Mouse (Mus musculus): ENCODE data around the gene Chst1. TPM values are rescaled to one million over a fixed set of nuclear protein-coding genes. Genes with fewer than 3 reads are reported as not detected.

Gene Chst1
- polyA plus RNA-seq, 1 experiment from 2014 or later = 8.9 TPM

GRCm38 (mm10) chr2:92607592-92607991 is 8.1 kb downstream of the Chst1 start:
- Histone ChIP-seq H3K4me2 (replicated peaks; ENCODE audit: low read depth, low read length) (no peak overlapping the region), H3K27ac (ENCODE audit: low read length) (no peak overlapping the region), H3K4me1 (ENCODE audit: insufficient read depth, low read length) (peaks cover 18% of the 10 kb centered on the region), H3K4me3 (ENCODE audit: low read length) (no peak overlapping the region), H3K9ac (replicated peaks; ENCODE audit: low read length) (no peak overlapping the region), H3K9me3 (ENCODE audit: low read length) (no peaks in the 10 kb centered on the region), H3K36me3 (ENCODE audit: insufficient read depth, low read length) (no peaks in the 10 kb centered on the region), H3K27me3 (ENCODE audit: insufficient read depth, low read length) (no peaks in the 10 kb centered on the region)
- ATAC-seq (ENCODE audit: low FRiP score, low TSS enrichment) = no peak
- 80% methylated on average over 3 of the region's 3 CpGs for WGBS

DNA sequence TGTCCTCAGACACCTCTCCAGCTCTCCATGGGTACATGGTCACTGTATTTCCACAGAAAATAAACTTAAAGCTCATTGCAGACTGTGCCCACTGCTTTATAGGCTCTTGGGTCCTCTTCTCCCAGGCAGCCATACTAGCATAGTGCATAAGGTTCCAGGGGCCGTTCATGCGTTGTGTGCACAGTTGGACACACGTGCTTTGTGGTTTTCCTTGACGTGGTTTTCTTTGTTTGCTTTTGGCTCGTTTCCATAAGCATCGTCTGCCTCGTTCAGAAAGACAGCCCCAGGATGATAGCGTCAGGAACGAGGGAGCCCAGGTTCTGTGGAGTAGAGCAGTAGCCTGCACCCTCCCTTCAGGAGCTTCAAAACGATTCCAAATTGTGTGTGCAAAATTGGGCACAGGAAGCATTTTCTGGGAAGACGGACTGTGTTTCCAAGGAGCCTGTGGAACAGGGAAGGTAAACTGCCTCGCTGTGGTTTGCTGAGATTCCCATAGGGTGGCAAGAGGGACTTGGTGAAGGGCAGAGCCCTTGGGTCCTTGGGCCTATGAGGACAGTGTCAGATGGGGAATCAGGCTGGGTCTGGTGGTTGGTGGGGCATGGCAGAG is 8.6 kb downstream of the Chst1 start:
- no peak overlapping the region for H3K9ac ChIP-seq (replicated peaks; ENCODE audit: low read length)
- H3K4me2 ChIP-seq (replicated peaks; ENCODE audit: low read depth, low read length) = no peak overlapping the region
- H3K4me1 ChIP-seq (ENCODE audit: insufficient read depth, low read length) = peaks cover 14% of the 10 kb centered on the region
- no peak overlapping the region for H3K27ac ChIP-seq (ENCODE audit: low read length)
- H3K27me3 ChIP-seq (ENCODE audit: insufficient read depth, low read length) = no peaks in the 10 kb centered on the region
- H3K36me3 ChIP-seq (ENCODE audit: insufficient read depth, low read length) = no peaks in the 10 kb centered on the region
- WGBS = 65% methylated on average over 12 of the region's 12 CpGs
- H3K4me3 ChIP-seq (ENCODE audit: low read length) = no peak overlapping the region
- no peak for ATAC-seq (ENCODE audit: low FRiP score, low TSS enrichment)
- H3K9me3 ChIP-seq (ENCODE audit: low read length) = no peaks in the 10 kb centered on the region

DNA sequence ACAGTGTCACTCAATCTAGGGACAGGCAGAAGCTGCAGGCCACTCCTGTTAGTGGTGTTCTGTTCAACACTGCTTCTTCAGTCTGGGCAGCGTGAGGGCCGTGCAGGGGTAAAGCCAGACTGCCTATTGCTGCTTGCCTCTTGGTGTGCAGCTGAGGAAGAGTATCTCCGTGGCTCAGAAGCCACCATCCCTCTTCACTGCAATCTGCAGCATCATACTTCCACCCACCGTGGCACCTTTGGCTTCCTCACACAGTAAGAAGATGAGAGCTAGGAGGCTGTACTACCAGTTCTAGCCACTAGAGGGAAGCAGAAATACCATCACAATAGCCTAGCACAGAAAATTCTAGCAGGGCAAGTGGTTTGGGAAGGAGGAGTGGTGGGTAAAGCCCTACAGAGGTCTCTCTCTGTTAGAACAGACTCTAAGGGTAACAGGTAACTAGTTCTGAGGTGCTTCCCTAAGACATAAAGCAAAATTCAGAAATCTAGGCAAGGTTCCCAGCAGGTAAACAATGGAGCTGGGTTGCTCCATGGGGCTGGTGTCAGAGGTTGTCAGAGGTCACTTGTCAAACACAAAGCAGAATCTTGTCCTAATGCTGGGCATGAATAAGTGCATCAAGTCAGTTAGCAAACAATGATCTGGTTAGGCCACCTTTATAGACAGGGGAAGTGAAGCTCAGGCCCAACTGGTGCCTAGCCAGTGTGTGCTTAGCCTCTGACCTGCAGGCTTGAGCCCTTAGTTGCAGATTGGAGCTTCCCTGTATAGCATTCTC is 9.5 kb downstream of the Chst1 start:
- no peak overlapping the region for H3K4me3 ChIP-seq (ENCODE audit: low read length)
- no peak overlapping the region for H3K9ac ChIP-seq (replicated peaks; ENCODE audit: low read length)
- peaks cover 5% of the 10 kb centered on the region for H3K4me1 ChIP-seq (ENCODE audit: insufficient read depth, low read length)
- H3K36me3 ChIP-seq (ENCODE audit: insufficient read depth, low read length) = no peaks in the 10 kb centered on the region
- no peak overlapping the region for H3K4me2 ChIP-seq (replicated peaks; ENCODE audit: low read depth, low read length)
- H3K27ac ChIP-seq (ENCODE audit: low read length) = no peak overlapping the region
- H3K27me3 ChIP-seq (ENCODE audit: insufficient read depth, low read length) = no peaks in the 10 kb centered on the region
- 60% methylated on average over 4 of the region's 4 CpGs for WGBS
- ATAC-seq (ENCODE audit: low FRiP score, low TSS enrichment) = no peak
- no peaks in the 10 kb centered on the region for H3K9me3 ChIP-seq (ENCODE audit: low read length)

DNA sequence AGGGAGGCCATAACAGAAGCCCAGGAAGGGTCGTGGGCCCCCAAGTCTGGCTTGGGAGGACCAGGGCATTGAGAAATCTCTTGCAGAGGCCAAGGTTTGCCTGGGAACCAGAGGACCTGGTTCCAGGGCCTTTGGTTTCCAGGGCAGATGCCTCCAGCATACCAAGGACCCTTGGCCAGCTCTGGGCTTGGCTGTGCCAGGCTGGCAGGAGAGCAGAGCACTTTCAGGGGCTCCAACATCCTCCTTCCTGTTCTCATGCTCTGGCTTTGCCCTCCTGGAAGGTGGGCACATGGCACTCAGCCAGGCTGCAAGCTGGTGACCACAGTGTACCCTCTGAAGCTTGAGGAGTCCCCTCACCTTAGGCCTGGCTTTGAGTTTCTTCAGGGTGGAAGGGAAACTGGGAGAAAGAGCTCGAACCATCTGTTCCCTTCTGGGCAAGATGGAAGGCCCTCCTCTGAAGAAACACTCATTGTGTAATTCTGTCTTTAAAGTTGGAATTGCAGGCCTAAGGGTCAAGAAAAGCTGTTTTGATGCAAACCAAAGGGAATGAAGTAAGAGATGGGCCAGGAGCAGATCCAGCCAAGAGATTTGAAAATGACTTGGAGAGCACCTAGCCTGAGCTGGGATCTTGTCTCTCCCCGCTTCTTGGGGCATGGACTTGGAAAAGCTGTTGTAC is 10.3 kb downstream of the Chst1 start:
- Histone ChIP-seq H3K9me3 (ENCODE audit: low read length) (no peaks in the 10 kb centered on the region), H3K36me3 (ENCODE audit: insufficient read depth, low read length) (no peaks in the 10 kb centered on the region), H3K4me1 (ENCODE audit: insufficient read depth, low read length) (no peaks in the 10 kb centered on the region)

DNA sequence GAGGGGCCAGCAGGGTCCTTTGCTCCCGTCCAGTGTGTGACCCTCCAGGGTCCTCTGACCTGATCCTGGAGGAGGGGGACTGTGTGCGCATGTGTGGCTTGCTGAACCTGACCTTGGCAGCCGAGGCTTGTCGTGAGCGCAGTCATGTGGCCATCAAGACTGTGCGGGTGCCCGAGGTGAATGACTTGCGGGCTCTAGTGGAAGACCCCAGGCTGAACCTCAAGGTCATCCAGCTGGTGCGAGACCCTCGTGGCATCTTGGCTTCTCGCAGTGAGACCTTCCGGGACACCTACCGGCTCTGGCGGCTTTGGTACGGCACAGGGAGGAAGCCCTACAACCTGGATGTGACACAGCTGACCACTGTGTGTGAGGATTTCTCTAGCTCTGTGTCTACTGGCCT is 14.1 kb downstream of the Chst1 start:
- Histone ChIP-seq H3K27me3 (ENCODE audit: insufficient read depth, low read length) (no peaks in the 10 kb centered on the region), H3K4me3 (ENCODE audit: low read length) (no peak overlapping the region), H3K9ac (replicated peaks; ENCODE audit: low read length) (no peak overlapping the region), H3K36me3 (ENCODE audit: insufficient read depth, low read length) (no peaks in the 10 kb centered on the region), H3K9me3 (ENCODE audit: low read length) (no peaks in the 10 kb centered on the region), H3K4me1 (ENCODE audit: insufficient read depth, low read length) (no peaks in the 10 kb centered on the region), H3K4me2 (replicated peaks; ENCODE audit: low read depth, low read length) (no peak overlapping the region), H3K27ac (ENCODE audit: low read length) (no peak overlapping the region)
- 91% methylated on average over 15 of the region's 15 CpGs for WGBS
- no peak for ATAC-seq (ENCODE audit: low FRiP score, low TSS enrichment)

More for the DNA sequence above, 10.3 kb downstream of the Chst1 start:
- ATAC-seq (ENCODE audit: low FRiP score, low TSS enrichment) = no peak
- Histone ChIP-seq H3K27ac (ENCODE audit: low read length) (no peak overlapping the region), H3K9ac (replicated peaks; ENCODE audit: low read length) (no peak overlapping the region), H3K4me2 (replicated peaks; ENCODE audit: low read depth, low read length) (no peak overlapping the region), H3K4me3 (ENCODE audit: low read length) (no peak overlapping the region), H3K27me3 (ENCODE audit: insufficient read depth, low read length) (no peaks in the 10 kb centered on the region)
- WGBS = 86% methylated on average over 3 of the region's 3 CpGs

DNA sequence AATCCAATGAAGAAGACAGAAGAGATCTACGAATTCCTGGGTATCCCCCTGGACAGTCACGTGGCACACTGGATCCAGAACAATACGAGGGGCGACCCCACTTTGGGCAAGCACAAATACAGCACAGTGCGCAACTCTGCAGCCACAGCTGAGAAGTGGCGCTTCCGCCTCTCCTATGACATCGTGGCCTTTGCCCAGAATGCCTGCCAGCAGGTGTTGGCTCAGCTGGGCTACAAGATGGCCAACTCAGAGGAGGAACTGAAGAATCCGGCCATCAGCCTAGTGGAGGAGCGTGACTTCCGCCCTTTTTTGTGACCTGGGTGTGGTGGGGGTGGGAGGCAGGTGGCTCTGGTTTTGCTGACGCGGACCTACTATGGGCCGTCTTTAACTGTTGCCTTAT is 14.6 kb downstream of the Chst1 start:
- Histone ChIP-seq H3K9me3 (ENCODE audit: low read length) (no peaks in the 10 kb centered on the region), H3K4me3 (ENCODE audit: low read length) (no peak overlapping the region), H3K27me3 (ENCODE audit: insufficient read depth, low read length) (no peaks in the 10 kb centered on the region), H3K36me3 (ENCODE audit: insufficient read depth, low read length) (no peaks in the 10 kb centered on the region), H3K27ac (ENCODE audit: low read length) (no peak overlapping the region), H3K4me2 (replicated peaks; ENCODE audit: low read depth, low read length) (no peak overlapping the region), H3K9ac (replicated peaks; ENCODE audit: low read length) (no peak overlapping the region), H3K4me1 (ENCODE audit: insufficient read depth, low read length) (no peaks in the 10 kb centered on the region)
- no peak for ATAC-seq (ENCODE audit: low FRiP score, low TSS enrichment)
- 94% methylated on average over 14 of the region's 14 CpGs for WGBS

DNA sequence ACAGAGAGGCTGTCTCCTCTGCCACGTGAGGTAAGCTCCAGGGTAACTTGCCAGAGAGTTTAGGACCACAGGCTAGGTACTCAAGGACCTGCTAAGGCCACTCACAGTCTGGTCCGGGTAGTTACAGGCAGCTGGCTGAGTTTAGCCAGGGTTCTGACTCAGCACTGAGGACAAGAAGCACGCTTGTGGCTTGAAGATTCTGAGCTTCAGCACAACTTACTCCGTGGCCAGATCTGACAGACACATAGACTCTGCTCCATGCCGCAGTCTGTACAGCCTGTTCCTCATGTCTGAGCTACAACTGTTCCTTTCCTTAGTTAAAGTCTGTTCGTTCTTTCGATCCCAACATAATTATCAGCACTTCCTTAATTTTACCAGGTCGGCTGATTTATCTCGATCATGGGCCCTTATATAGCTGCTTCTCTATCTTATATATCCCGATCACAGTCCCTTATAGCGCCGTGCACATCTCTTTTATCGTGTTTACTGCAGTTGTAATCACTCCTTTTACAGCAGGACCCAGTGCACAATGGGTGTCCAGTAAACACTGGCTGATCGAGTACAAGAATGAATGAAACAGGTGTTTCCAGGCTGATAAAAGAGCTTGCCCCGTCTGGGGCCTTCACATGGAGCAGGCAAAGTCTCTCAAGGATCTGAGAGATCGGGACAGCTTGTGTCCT is 17.7 kb downstream of the Chst1 start:
- ATAC-seq (ENCODE audit: low FRiP score, low TSS enrichment) = no peak

DNA sequence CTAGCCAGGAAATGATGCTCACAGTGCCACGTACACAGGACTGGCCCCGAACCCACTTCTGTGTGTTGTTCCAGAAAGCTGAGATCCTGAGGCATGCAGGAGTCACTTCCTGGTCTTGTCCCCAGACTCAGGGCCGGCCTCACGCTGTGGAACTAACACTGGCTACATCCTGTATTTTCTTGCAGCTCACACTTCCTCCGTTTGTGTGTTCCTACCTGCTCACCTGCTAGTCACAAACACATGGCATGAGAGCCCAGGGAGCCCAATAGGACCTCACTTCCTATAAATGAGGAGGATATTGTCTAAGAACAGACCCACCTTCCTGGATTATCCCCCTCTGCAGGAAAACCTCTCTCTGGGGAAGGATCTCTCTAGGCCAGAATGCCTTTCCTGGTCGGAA is 18.5 kb downstream of the Chst1 start:
- WGBS = 58% methylated on average over 6 of the region's 6 CpGs

More for the DNA sequence above, 17.7 kb downstream of the Chst1 start:
- Histone ChIP-seq H3K27me3 (ENCODE audit: insufficient read depth, low read length) (no peaks in the 10 kb centered on the region), H3K9ac (replicated peaks; ENCODE audit: low read length) (no peak overlapping the region), H3K36me3 (ENCODE audit: insufficient read depth, low read length) (no peaks in the 10 kb centered on the region), H3K4me2 (replicated peaks; ENCODE audit: low read depth, low read length) (no peak overlapping the region), H3K27ac (ENCODE audit: low read length) (no peak overlapping the region), H3K4me1 (ENCODE audit: insufficient read depth, low read length) (no peaks in the 10 kb centered on the region), H3K9me3 (ENCODE audit: low read length) (peaks cover 2% of the 10 kb centered on the region; the same call in 1 of the 2 replicates), H3K4me3 (ENCODE audit: low read length) (no peak overlapping the region)
- WGBS = 80% methylated on average over 16 of the region's 16 CpGs

GRCm38 (mm10) chr2:92627633-92628032 is 28.1 kb downstream of the Chst1 start:
- ATAC-seq (ENCODE audit: low FRiP score, low TSS enrichment) = no peak
- Histone ChIP-seq H3K9me3 (ENCODE audit: low read length) (no peaks in the 10 kb centered on the region), H3K4me3 (ENCODE audit: low read length) (no peak overlapping the region), H3K36me3 (ENCODE audit: insufficient read depth, low read length) (no peaks in the 10 kb centered on the region), H3K4me2 (replicated peaks; ENCODE audit: low read depth, low read length) (no peak overlapping the region), H3K9ac (replicated peaks; ENCODE audit: low read length) (no peak overlapping the region), H3K27me3 (ENCODE audit: insufficient read depth, low read length) (no peaks in the 10 kb centered on the region), H3K4me1 (ENCODE audit: insufficient read depth, low read length) (no peaks in the 10 kb centered on the region), H3K27ac (ENCODE audit: low read length) (no peak overlapping the region)
- WGBS = 54% methylated on average over 2 of the region's 2 CpGs

More for the DNA sequence above, 18.5 kb downstream of the Chst1 start:
- Histone ChIP-seq H3K4me3 (ENCODE audit: low read length) (no peak overlapping the region), H3K36me3 (ENCODE audit: insufficient read depth, low read length) (no peaks in the 10 kb centered on the region), H3K9me3 (ENCODE audit: low read length) (peaks cover 2% of the 10 kb centered on the region; the same call in 1 of the 2 replicates), H3K27me3 (ENCODE audit: insufficient read depth, low read length) (no peaks in the 10 kb centered on the region), H3K27ac (ENCODE audit: low read length) (peak overlapping the region; percentile 8; the same call in 1 of the 2 replicates), H3K4me1 (ENCODE audit: insufficient read depth, low read length) (no peaks in the 10 kb centered on the region), H3K4me2 (replicated peaks; ENCODE audit: low read depth, low read length) (no peak overlapping the region), H3K9ac (replicated peaks; ENCODE audit: low read length) (no peak overlapping the region)
- 0 out of 2 replicates have a peak, but pooled peaks have one; percentile 9 for ATAC-seq (ENCODE audit: low FRiP score, low TSS enrichment)
